Mouse (Mus musculus) testis, postnatal 14 days (tissue): Measurements from ENCODE around the gene Slc22a19.
"Not testable (repeated sequence)": the region's sequence is repeated elsewhere in the genome, so short reads cannot be mapped to it uniquely, and the experiment has no call there.

Source experiments
- DNase-seq: peaks from one replicate; pipeline ENCODE4 v3.0.0; 2021; ENCODE audit warnings: low spot score

Gene Slc22a19

GRCm38 (mm10) chr19:7711148-7711547 is at the start of gene Slc22a19:
Gene Slc22a19, minus strand, starts transcription at chr19:7711310.
- DNase-seq, result no peak

- not testable (repeated sequence) for DNase-seq
These were observed 42.3 kb upstream of the Slc22a19 start for GRCm38 (mm10) chr19:7753371-7753770.

- DNase-seq, result no peak
These were observed 18.4 kb upstream of the Slc22a19 start for GRCm38 (mm10) chr19:7729543-7729942.

GRCm38 (mm10) chr19:7693104-7693503 is 18.0 kb downstream of the Slc22a19 start:
- DNase-seq, result not testable (repeated sequence)

- no peak for DNase-seq
These were observed 19.9 kb downstream of the Slc22a19 start for GRCm38 (mm10) chr19:7691259-7691658.

GRCm38 (mm10) chr19:7687988-7688387 is 23.1 kb downstream of the Slc22a19 start:
- DNase-seq, result no peak

GRCm38 (mm10) chr19:7672033-7672432 is 39.1 kb downstream of the Slc22a19 start:
- DNase-seq, result no peak

- no peak for DNase-seq
These were observed 62.0 kb downstream of the Slc22a19 start for GRCm38 (mm10) chr19:7648913-7649666.

GRCm38 (mm10) chr19:7633786-7634185 is 77.3 kb downstream of the Slc22a19 start:
- DNase-seq, result no peak

GRCm38 (mm10) chr19:7633021-7633420 is 78.1 kb downstream of the Slc22a19 start:
- DNase-seq, result no peak
